Mouse (Mus musculus) CH12.LX (cell line): ENCODE measurements around the gene Lhpp.

ENCODE experiments used
- CHD2 ChIP-seq: IDR thresholded peaks from 2 replicates; pipeline ENCODE4 v1.6.1; 2011; ENCODE audit warnings: low read length, improper control_type of control experiment
- CTCF ChIP-seq, 2 experiments: IDR thresholded peaks in 1 of 2; conservative IDR thresholded peaks in 1 of 2; 2 replicates each; pipeline ENCODE4 v1.5.1; 2011 to 2012; ENCODE audit warnings: low read depth in 2 of 2, low read length in 2 of 2, improper control_type of control experiment in 1 of 2, inconsistent platforms in 1 of 2, mild to moderate bottlenecking in 1 of 2, moderate library complexity in 1 of 2
- ELF1 ChIP-seq: IDR thresholded peaks from 2 replicates; pipeline ENCODE4 v1.6.1; 2014; ENCODE audit warnings: low read depth, mild to moderate bottlenecking, inconsistent platforms, low read length, improper control_type of control experiment
- EP300 ChIP-seq: IDR thresholded peaks from 2 replicates; pipeline ENCODE4 v1.6.1; 2011; ENCODE audit warnings: low read length, improper control_type of control experiment
- ETS1 ChIP-seq: conservative IDR thresholded peaks from 2 replicates; pipeline ENCODE4 v1.6.1; 2012; ENCODE audit warnings: low read depth, mild to moderate bottlenecking, inconsistent platforms, low read length, improper control_type of control experiment, moderate library complexity
- GABPA ChIP-seq: IDR thresholded peaks from 2 replicates; pipeline ENCODE4 v1.6.1; 2012; ENCODE audit warnings: low read depth, low read length, improper control_type of control experiment, inconsistent platforms; ENCODE audit not compliant: insufficient replicate concordance
- MAFK ChIP-seq: IDR thresholded peaks from 2 replicates; pipeline ENCODE4 v1.6.1; 2011; ENCODE audit warnings: low read length, improper control_type of control experiment; ENCODE audit not compliant: insufficient replicate concordance
- MAX ChIP-seq: IDR thresholded peaks from 2 replicates; pipeline ENCODE4 v1.6.1; 2011; ENCODE audit warnings: low read length, improper control_type of control experiment
- POLR2A ChIP-seq: IDR thresholded peaks from 2 replicates; pipeline ENCODE4 v1.6.1; 2011; ENCODE audit warnings: low read depth, mild to moderate bottlenecking, improper control_type of control experiment, low read length
- RAD21 ChIP-seq: IDR thresholded peaks from 2 replicates; pipeline ENCODE4 v1.6.1; 2011; ENCODE audit warnings: low read depth, mild to moderate bottlenecking, low read length, improper control_type of control experiment, moderate library complexity
- ZC3H11A ChIP-seq: IDR thresholded peaks from 2 replicates; pipeline ENCODE4 v1.6.1; 2012; ENCODE audit warnings: low read depth, mild to moderate bottlenecking, inconsistent platforms, low read length, improper control_type of control experiment
- ZNF384 ChIP-seq: IDR thresholded peaks from 2 replicates; pipeline ENCODE4 v1.6.1; 2012; ENCODE audit warnings: low read depth, low read length, improper control_type of control experiment, inconsistent platforms

- no peak for TF ChIP-seq CTCF (conservative IDR thresholded peaks at IDR 0.05 in 1 of 2, IDR thresholded peaks at IDR 0.05 in 1 of 2; ENCODE audit: low read depth in 2 of 2, low read length in 2 of 2)
- TF ChIP-seq RAD21 = no peak
- no peak for TF ChIP-seq EP300
- no peak for TF ChIP-seq ELF1
- TF ChIP-seq POLR2A = no peak
- TF ChIP-seq GABPA = no peak
- no peak for TF ChIP-seq ETS1
- TF ChIP-seq CHD2 = no peak
- TF ChIP-seq ZNF384 = no peak
- no peak for TF ChIP-seq ZC3H11A
- no peak for TF ChIP-seq MAFK
- TF ChIP-seq MAX = no peak
Observed at GRCm38 (mm10) chr7:132682336-132682735, 71.9 kb downstream of the Lhpp start.
